Mouse (Mus musculus) brain, embryonic 18.5 days (tissue): Measurements from ENCODE around the gene Frmpd3.
"Not testable (repeated sequence)": the region's sequence is repeated elsewhere in the genome, so short reads cannot be mapped to it uniquely, and the experiment has no call there.

ENCODE experiments used
- DNase-seq: peaks from one replicate; pipeline ENCODE4 v3.0.0-alpha.2; 2012; ENCODE audit warnings: low read depth, low spot score

Frmpd3 gene

GRCm38 (mm10) chrX:140341656-140342392 is at the start of gene Frmpd3:
Gene Frmpd3 (plus strand): TSS chrX:140342263.
- no peak for DNase-seq

- DNase-seq, result no peak
Measured at GRCm38 (mm10) chrX:140303731-140304130, 38.3 kb upstream of the Frmpd3 start.

- DNase-seq, result no peak
Measured at GRCm38 (mm10) chrX:140305652-140306051, 36.4 kb upstream of the Frmpd3 start.

- DNase-seq, result no peak
Measured at GRCm38 (mm10) chrX:140317931-140318330, 24.1 kb upstream of the Frmpd3 start.

- DNase-seq, result no peak
Measured at GRCm38 (mm10) chrX:140319131-140319530, 22.9 kb upstream of the Frmpd3 start.

- not testable (repeated sequence) for DNase-seq
Measured at GRCm38 (mm10) chrX:140320671-140321070, 21.4 kb upstream of the Frmpd3 start.

GRCm38 (mm10) chrX:140342393-140343163 is 515 bp downstream of the Frmpd3 start:
- DNase-seq, result no peak

- no peak for DNase-seq
Measured at GRCm38 (mm10) chrX:140375628-140376027, 33.6 kb downstream of the Frmpd3 start.

GRCm38 (mm10) chrX:140399986-140400385 is 57.9 kb downstream of the Frmpd3 start:
- DNase-seq, result no peak

GRCm38 (mm10) chrX:140402904-140403303 is 60.8 kb downstream of the Frmpd3 start:
- DNase-seq, result no peak

- no peak for DNase-seq
Measured at GRCm38 (mm10) chrX:140406079-140406478, 64.0 kb downstream of the Frmpd3 start.

- no peak for DNase-seq
Measured at GRCm38 (mm10) chrX:140406501-140406900, 64.4 kb downstream of the Frmpd3 start.

- no peak for DNase-seq
Measured at GRCm38 (mm10) chrX:140407593-140407992, 65.5 kb downstream of the Frmpd3 start.

- DNase-seq, result no peak
Measured at GRCm38 (mm10) chrX:140418467-140418866, 76.4 kb downstream of the Frmpd3 start.

- no peak for DNase-seq
Measured at GRCm38 (mm10) chrX:140427124-140427523, 85.1 kb downstream of the Frmpd3 start.

GRCm38 (mm10) chrX:140428252-140428651 is 86.2 kb downstream of the Frmpd3 start:
- DNase-seq, result no peak

GRCm38 (mm10) chrX:140429985-140430384 is 87.9 kb downstream of the Frmpd3 start:
- no peak for DNase-seq

- no peak for DNase-seq
Measured at GRCm38 (mm10) chrX:140430506-140430905, 88.4 kb downstream of the Frmpd3 start.

GRCm38 (mm10) chrX:140431981-140432380 is 89.9 kb downstream of the Frmpd3 start:
- DNase-seq, result no peak

- DNase-seq, result no peak
Measured at GRCm38 (mm10) chrX:140432786-140433185, 90.7 kb downstream of the Frmpd3 start.

GRCm38 (mm10) chrX:140437906-140438305 is 95.8 kb downstream of the Frmpd3 start:
- no peak for DNase-seq

- DNase-seq, result no peak
Measured at GRCm38 (mm10) chrX:140445551-140445950, 103.5 kb downstream of the Frmpd3 start.

- no peak for DNase-seq
Measured at GRCm38 (mm10) chrX:140450071-140450470, 108.0 kb downstream of the Frmpd3 start.
